Mouse (Mus musculus) stomach, embryonic 15.5 days (tissue): ENCODE data around the gene Tbcb. TPM values are rescaled to one million over a fixed set of nuclear protein-coding genes. Genes with fewer than 3 reads are reported as not detected.
A peak's percentile ranks its signal among the peaks of the same experiment; 100 is the strongest.
"Not testable (repeated sequence)": the region's sequence is repeated elsewhere in the genome, so short reads cannot be mapped to it uniquely, and the experiment has no call there.

ENCODE experiments used
- ATAC-seq: fragments of 200-750 bp; cut with Nextera tagmentation; 2 replicates; pipeline ENCODE4 v1.8.0; 2017; ENCODE audit warnings: low read depth, moderate number of reproducible peaks, moderate TSS enrichment; ENCODE audit not compliant: insufficient read depth, low FRiP score
- H3K27ac ChIP-seq: fragments of 300-500 bp; sonication (generic); 2 replicates; pipeline ENCODE4 v1.5.1; 2015; ENCODE audit warnings: mild to moderate bottlenecking, inconsistent platforms
- H3K27me3 ChIP-seq: fragments of 300-500 bp; sonication (generic); replicated peaks from 2 replicates; pipeline ENCODE4 v1.6.1; 2015; ENCODE audit warnings: inconsistent platforms
- H3K36me3 ChIP-seq: fragments of 300-500 bp; sonication (generic); 2 replicates; pipeline ENCODE4 v1.6.1; 2015; ENCODE audit warnings: inconsistent platforms
- H3K4me1 ChIP-seq: fragments of 300-500 bp; sonication (generic); 2 replicates; pipeline ENCODE4 v1.6.1; 2015; ENCODE audit warnings: inconsistent platforms
- H3K4me2 ChIP-seq: fragments of 300-500 bp; sonication (generic); 2 replicates; pipeline ENCODE4 v1.6.1; 2015; ENCODE audit warnings: mild to moderate bottlenecking, inconsistent platforms
- H3K4me3 ChIP-seq: fragments of 300-500 bp; sonication (generic); replicated peaks from 2 replicates; pipeline ENCODE4 v1.5.1; 2015; ENCODE audit warnings: inconsistent platforms
- H3K9ac ChIP-seq: fragments of 300-500 bp; sonication (generic); 2 replicates; pipeline ENCODE4 v1.6.1; 2015; ENCODE audit warnings: inconsistent platforms
- H3K9me3 ChIP-seq: fragments of 300-500 bp; sonication (generic); 2 replicates; pipeline ENCODE4 v1.6.1; 2016; ENCODE audit warnings: inconsistent platforms
- WGBS: fragments of 180-500 bp; shearing (Covaris S2); methylation state at CpG from one replicate; pipeline ENCODE4 v1.1.7; 2015; 5-methylcytosine and 5-hydroxymethylcytosine counted together
- polyA plus RNA-seq: library from polyadenylated mRNA; unstranded; fragments of >200 nt; fragmentation: Nextera tagmentation; extraction: Ambion mirVana; gene quantifications from 2 replicates; pipeline ENCODE4 v1.2.1, GENCODE M21; 2015

Gene Tbcb
- polyA plus RNA-seq, 1 experiment from 2014 or later = 138 TPM

DNA sequence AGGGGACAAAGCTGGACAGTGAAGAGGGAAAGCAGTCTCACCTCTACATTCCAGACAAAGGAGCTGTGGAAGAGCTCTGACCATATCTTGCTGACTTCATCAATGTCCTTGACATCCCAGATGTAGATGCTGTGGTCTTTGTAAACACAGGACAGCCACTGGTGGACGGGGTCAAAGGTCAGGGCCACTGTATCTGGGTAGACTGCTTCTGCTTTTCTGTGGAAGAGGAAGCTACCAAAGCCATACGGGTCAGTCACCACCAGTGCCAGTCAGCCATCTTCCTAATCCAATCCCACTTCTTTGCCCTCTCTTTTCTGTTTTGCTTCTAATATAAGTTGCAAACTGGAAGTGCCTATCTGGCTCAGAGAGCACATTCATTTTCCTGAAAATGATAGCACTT is 33.0 kb upstream of the Tbcb start:
- H3K4me2 ChIP-seq = no peak overlapping the region
- H3K9me3 ChIP-seq = no peaks in the 10 kb centered on the region
- 79% methylated on average over 2 of the region's 2 CpGs for WGBS
- ATAC-seq = no peak
- no peaks in the 10 kb centered on the region for H3K27me3 ChIP-seq
- peaks cover 9% of the 10 kb centered on the region; the same call in 1 of the 2 replicates for H3K36me3 ChIP-seq
- no peak overlapping the region for H3K9ac ChIP-seq
- H3K4me3 ChIP-seq = no peak overlapping the region
- no peak overlapping the region for H3K27ac ChIP-seq
- H3K4me1 ChIP-seq = no peaks in the 10 kb centered on the region

DNA sequence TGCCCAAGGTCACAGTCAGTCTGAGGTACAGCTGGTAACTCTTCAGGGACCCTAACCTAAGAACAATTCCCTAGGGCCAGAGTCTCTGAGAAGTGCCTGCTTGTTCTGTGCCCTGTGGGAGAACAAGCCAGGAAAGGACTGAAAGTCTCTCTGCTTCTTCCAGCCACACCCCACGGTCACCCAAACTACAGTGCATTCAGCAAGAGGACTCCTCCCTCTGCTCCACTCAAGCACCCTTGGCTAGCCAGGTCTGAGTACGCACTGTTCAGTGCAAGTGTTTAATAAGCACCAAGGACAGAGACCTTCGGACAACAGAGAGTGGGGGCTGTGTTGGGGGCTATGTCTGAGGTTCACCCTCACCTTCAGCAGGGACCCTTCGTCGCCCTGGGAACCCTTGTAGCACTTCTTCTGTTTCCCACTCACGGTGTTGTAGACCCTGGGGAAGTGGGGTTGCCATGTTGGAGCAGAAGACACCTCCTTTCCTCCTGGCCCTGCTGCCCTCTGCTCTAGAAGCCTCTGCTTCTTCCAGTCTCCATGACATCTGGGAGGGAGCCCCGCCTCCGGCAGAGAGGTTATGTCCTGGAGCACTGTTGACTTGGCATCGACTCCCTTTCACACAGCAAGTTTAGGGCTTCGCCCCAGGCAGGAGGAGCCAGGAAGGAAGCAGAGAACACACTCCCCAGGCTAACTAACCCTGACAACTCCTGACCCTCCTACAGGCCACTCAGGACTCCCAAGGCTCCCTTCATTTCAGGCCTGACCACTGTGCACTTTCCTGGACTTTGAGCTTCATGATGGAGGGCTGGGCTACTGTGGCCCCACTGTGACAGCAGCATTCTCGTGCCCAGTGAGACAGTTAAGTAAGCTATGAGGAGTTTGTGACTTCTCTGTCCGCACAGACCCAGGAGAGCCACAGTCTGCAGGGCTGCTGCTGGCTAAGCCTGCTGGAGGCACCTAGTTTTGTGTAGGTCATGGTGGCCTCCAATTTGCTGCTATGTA is 20.2 kb upstream of the Tbcb start:
- no peak overlapping the region for H3K9ac ChIP-seq
- H3K36me3 ChIP-seq = 0 out of 2 replicates have a peak, but pooled peaks cover 4% of the 10 kb centered on the region
- H3K27ac ChIP-seq = no peak overlapping the region
- H3K4me1 ChIP-seq = no peaks in the 10 kb centered on the region
- 0 out of 2 replicates have a peak, but pooled peaks have one; percentile 50 for ATAC-seq
- H3K4me3 ChIP-seq = no peak overlapping the region
- H3K9me3 ChIP-seq = no peaks in the 10 kb centered on the region
- WGBS = 74% methylated on average over 12 of the region's 12 CpGs
- no peak overlapping the region for H3K4me2 ChIP-seq
- H3K27me3 ChIP-seq = no peaks in the 10 kb centered on the region

DNA sequence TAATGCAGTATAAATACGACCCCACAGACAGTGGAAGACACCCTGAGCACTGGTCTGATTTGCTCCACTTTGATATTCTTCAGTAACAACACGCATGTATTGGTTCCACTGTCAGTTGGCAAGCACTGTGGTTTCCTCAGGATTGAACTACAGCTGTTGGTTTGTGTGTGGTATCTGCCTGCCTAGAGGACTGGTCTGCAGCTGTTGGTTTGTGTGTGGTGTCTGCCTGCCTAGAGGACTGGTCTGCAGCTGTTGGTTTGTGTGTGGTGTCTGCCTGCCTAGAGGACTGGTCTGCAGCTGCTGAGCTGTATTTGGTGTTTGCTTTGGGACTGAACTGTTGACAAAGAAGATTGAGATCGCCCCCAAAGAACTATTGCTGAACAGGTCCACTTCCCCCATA is 5.3 kb upstream of the Tbcb start:
- H3K36me3 ChIP-seq = peaks cover 13% of the 10 kb centered on the region
- 84% methylated on average over 3 of the region's 3 CpGs for WGBS
- not testable (repeated sequence) for H3K4me1 ChIP-seq, H3K4me3 ChIP-seq, H3K4me2 ChIP-seq, H3K9me3 ChIP-seq, H3K27ac ChIP-seq, H3K9ac ChIP-seq, H3K27me3 ChIP-seq, ATAC-seq

DNA sequence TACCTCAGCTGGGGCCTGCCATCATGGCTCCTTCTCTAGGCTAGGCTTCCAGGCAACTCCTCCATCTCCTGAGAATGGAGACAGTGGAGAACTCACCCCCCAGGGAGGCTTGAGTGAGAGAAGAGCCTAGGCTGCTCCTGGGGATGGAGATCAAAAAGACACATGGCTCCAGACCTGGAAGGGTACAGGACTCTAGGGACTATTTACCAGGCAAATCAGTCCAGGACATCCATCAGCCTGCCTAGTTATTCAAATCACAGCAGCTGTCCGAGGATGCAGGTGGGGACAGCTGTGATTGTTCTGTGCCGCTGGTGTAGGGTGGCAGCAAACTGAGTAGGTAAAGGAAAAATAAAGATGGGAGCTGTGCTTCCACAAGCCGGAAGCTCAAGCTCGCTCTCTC is 3.6 kb upstream of the Tbcb start, which contains the start of gene Ovol3:
Ovol3 (minus strand) TSS at position 101 of the 400 bp plus-strand sequence.
- H3K27ac ChIP-seq = no peak within 1 kb of the TSS
- ATAC-seq = no peak
- no peaks in the 10 kb centered on the region for H3K27me3 ChIP-seq
- H3K4me1 ChIP-seq = peaks cover 14% of the 10 kb centered on the region
- no peaks in the 10 kb centered on the region for H3K9me3 ChIP-seq
- no peak within 1 kb of the TSS for H3K4me3 ChIP-seq
- no peak within 1 kb of the TSS for H3K4me2 ChIP-seq
- peaks cover 10% of the 10 kb centered on the region for H3K36me3 ChIP-seq
- no peak within 1 kb of the TSS for H3K9ac ChIP-seq
- WGBS = 75% methylated on average over 4 of the region's 4 CpGs

DNA sequence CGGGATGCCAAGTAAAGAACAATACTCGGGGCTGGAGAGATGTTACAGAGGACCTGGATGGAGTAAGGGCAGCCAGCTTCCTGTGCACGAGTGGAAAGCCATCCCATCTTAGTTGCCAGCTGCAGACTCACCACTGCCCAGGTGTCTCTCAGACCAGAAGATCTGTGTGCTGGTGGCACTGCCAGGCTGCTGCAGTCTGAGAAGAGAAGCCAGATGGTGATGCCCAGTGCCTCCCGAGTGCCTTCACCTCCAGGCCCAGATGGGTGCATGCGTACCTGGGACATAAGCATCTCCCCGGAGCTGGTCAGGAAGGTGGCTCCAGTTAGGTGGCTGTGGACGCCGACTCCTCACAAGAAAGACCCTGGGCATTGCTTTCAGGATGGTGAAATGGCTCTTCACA is 3.0 kb upstream of the Tbcb start:
- Histone ChIP-seq H3K27me3 (no peaks in the 10 kb centered on the region), H3K9ac (no peak overlapping the region), H3K9me3 (no peaks in the 10 kb centered on the region), H3K36me3 (peaks cover 10% of the 10 kb centered on the region), H3K4me2 (no peak overlapping the region), H3K4me3 (no peak overlapping the region), H3K4me1 (peaks cover 16% of the 10 kb centered on the region), H3K27ac (no peak overlapping the region)
- 89% methylated on average over 8 of the region's 8 CpGs for WGBS
- no peak for ATAC-seq

DNA sequence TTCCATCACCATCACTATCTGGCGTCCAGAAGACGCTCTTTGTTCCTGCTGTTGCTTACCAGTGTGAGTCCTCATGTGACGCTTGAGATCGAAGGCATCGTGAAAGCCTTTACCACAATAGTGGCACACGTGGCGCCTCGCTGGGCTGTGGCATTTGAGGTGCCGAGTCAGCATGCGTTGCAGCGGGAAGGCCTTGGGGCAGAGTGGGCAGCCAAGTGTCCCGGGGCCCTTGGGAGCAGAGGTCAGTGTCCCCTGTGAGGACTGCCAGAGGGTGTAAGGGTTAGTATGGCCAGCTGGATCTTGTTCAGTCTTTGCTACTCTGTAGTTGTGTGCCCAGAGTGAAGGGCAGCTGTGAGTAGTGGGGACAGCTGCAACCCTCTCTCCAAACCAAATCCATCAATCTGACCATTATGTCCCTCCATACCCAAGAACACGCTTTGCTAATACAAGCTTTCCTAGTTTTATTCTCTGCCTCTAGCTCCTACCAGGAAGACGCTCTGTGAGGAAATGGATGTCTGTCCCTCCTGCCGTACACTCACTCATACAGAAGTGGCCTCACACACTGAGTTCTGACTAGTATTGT is 2.3 kb upstream of the Tbcb start:
- WGBS = 92% methylated on average over 15 of the region's 15 CpGs

DNA sequence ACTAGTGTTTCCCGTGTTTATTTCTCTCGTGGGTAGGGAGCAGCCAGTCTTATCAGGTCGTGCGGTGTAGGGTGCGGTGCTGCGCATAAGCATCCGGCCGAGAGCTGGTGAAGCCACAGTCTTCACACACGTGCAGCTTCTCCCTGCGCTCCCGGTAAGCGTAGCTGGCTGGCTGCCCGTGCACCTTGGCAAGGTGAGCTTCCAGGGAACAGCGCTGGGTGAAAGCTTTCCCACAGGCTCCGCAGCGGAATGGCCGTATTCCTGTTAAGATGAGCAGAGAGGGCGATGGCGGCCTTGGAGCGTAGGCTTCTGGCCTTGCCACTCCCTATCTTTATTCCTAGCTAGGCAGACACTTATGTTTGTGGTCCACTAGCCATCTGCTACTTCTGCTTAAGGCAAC is 1.3 kb upstream of the Tbcb start:
- no peak for ATAC-seq
- peaks cover 16% of the 10 kb centered on the region for H3K4me1 ChIP-seq
- peak overlapping the region; percentile 86 for H3K4me2 ChIP-seq
- WGBS = 88% methylated on average over 20 of the region's 20 CpGs
- no peaks in the 10 kb centered on the region for H3K27me3 ChIP-seq
- no peaks in the 10 kb centered on the region for H3K9me3 ChIP-seq
- no peak overlapping the region for H3K4me3 ChIP-seq
- peaks cover 12% of the 10 kb centered on the region for H3K36me3 ChIP-seq
- no peak overlapping the region for H3K9ac ChIP-seq
- H3K27ac ChIP-seq = no peak overlapping the region

More for the DNA sequence above, 2.3 kb upstream of the Tbcb start:
- Histone ChIP-seq H3K9ac (no peak overlapping the region), H3K9me3 (no peaks in the 10 kb centered on the region), H3K4me2 (no peak overlapping the region), H3K4me1 (peaks cover 16% of the 10 kb centered on the region), H3K4me3 (no peak overlapping the region), H3K27ac (no peak overlapping the region), H3K36me3 (peaks cover 10% of the 10 kb centered on the region), H3K27me3 (no peaks in the 10 kb centered on the region)
- no peak for ATAC-seq

DNA sequence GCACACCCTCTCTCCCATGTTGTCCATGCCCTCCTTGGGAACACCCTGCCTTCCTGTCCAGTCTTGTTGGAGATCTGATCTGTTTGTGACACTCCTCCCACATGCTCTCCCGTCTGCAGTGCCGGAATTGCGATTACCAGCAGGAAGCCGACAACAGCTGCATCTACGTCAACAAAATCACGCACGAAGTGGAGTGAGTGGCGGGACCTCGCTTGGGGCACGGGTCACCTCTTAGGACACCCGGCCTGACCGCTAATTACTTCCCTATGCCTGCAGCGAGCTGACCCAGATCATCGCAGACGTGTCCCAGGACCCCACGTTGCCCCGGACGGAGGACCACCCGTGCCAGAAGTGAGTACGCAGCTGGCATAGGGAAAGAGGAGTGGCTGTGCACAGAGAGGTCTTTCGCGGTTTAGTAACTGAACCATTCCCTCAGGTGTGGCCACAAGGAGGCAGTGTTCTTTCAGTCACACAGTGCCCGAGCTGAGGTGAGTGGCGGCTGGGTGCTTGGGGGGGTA is 618 bp upstream of the Tbcb start:
- peak; percentile 3; the same call in 1 of the 2 replicates for ATAC-seq

DNA sequence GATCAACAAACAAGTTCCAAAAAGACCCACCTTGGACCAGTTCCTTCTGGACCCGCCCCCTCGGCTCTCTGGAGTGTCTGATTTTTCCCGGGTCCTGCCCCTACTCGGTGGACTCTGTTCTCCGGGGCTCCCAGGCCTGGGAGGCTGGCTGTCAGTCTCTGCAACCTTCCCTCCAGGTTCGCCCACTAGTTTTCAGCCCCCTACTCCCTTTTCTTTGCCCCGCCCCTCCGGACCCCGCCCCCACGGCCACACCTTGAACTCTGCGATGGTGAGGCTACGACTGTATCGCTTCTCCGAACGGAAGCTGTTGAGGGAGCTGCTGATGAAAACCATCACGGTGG is 774 bp downstream of the Tbcb start:
- ATAC-seq = no peak; the same call in none of the 2 replicates
- H3K27ac ChIP-seq = peak overlapping the region; percentile 7; the same call in 1 of the 2 replicates
- H3K4me2 ChIP-seq = peak overlapping the region; percentile 81
- 1% methylated on average over 16 of the region's 16 CpGs for WGBS
- H3K4me3 ChIP-seq = peak overlapping the region; percentile 55
- H3K36me3 ChIP-seq = peaks cover 14% of the 10 kb centered on the region
- H3K9me3 ChIP-seq = no peaks in the 10 kb centered on the region
- peak overlapping the region; percentile 37 for H3K9ac ChIP-seq
- H3K4me1 ChIP-seq = peaks cover 16% of the 10 kb centered on the region
- H3K27me3 ChIP-seq = no peaks in the 10 kb centered on the region

More for the DNA sequence above, 618 bp upstream of the Tbcb start:
- WGBS = 4% methylated on average over 24 of the region's 24 CpGs
- peak overlapping the region; percentile 86 for H3K4me2 ChIP-seq
- no peaks in the 10 kb centered on the region for H3K27me3 ChIP-seq
- peak overlapping the region; percentile 97 for H3K27ac ChIP-seq
- no peaks in the 10 kb centered on the region for H3K9me3 ChIP-seq
- peak overlapping the region; percentile 51 for H3K9ac ChIP-seq
- H3K4me1 ChIP-seq = peaks cover 16% of the 10 kb centered on the region
- peaks cover 12% of the 10 kb centered on the region for H3K36me3 ChIP-seq
- peak overlapping the region; percentile 55 for H3K4me3 ChIP-seq

DNA sequence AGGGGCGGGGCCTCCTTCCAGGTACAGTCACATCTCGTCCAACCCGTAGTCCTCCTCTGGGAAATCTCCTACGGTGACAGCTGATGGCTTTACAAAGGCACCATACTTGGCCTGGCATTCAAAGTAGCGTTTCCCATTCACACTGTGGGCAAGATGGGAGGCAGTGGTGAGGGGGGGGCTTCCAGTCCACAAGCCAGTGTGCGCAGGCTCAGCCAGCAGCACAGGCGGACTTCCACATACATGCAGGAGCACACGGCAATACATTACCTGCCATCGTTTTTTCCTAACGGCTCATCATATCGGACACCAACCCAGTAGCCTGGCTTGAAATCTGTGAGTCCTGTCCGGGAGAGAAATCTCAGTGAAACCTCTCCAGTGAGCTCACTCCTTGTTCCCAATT is 7.9 kb downstream of the Tbcb start:
- Histone ChIP-seq H3K4me3 (no peak overlapping the region), H3K36me3 (peaks cover 22% of the 10 kb centered on the region), H3K4me2 (no peak overlapping the region), H3K9me3 (no peaks in the 10 kb centered on the region), H3K27ac (no peak overlapping the region), H3K9ac (no peak overlapping the region), H3K4me1 (peaks cover 5% of the 10 kb centered on the region; the same call in 1 of the 2 replicates), H3K27me3 (no peaks in the 10 kb centered on the region)
- ATAC-seq = no peak
- 90% methylated on average over 12 of the region's 12 CpGs for WGBS

DNA sequence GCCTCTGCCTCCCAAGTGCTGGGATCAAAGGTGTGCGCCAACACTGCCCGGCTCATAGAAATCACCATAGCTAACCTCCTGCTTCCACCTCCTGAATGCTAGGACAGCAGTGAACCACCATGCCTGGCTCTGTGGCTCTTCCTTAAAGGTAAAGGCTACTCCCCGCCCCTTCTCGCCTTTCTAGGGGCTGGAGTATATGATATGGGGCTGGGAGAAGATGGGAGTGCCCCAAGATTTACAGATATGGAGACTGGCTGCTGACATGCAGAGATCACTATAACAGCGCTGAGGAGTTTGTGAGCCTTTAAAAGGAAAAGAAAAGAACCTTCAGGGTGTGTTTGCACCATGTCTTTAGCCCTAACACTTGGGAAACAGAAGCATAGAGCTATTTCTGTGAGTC is 9.9 kb downstream of the Tbcb start:
- no peak overlapping the region for H3K4me2 ChIP-seq
- H3K9ac ChIP-seq = no peak overlapping the region
- H3K4me3 ChIP-seq = no peak overlapping the region
- no peaks in the 10 kb centered on the region for H3K9me3 ChIP-seq
- H3K4me1 ChIP-seq = peaks cover 9% of the 10 kb centered on the region; the same call in 1 of the 2 replicates
- no peak overlapping the region for H3K27ac ChIP-seq
- 94% methylated on average over 5 of the region's 5 CpGs for WGBS
- ATAC-seq = no peak
- H3K27me3 ChIP-seq = no peaks in the 10 kb centered on the region
- peaks cover 20% of the 10 kb centered on the region for H3K36me3 ChIP-seq

DNA sequence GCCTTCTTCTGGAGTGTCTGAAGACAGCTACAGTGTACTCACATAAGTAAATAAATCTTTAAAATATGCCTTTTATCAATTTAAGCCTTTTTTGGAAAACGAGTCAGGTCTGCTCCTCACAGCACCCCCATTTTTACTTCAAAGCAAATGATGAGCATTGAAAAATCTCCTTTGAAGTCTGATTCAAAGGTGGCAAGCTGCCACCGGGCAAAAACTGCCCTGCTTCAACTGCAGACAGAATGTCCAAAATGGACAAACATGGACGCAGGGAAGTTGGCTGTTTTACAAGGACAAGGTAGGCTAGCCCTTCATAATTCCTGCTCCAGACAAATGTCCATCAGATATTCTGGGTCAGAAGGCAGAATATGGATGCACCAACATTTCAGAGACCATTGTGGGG is 10.6 kb downstream of the Tbcb start:
- ATAC-seq = no peak
- Histone ChIP-seq H3K27ac (no peak overlapping the region), H3K9me3 (no peaks in the 10 kb centered on the region), H3K4me1 (peaks cover 9% of the 10 kb centered on the region; the same call in 1 of the 2 replicates), H3K27me3 (no peaks in the 10 kb centered on the region), H3K9ac (no peak overlapping the region), H3K36me3 (peaks cover 20% of the 10 kb centered on the region), H3K4me2 (no peak overlapping the region), H3K4me3 (no peak overlapping the region)
- 78% methylated on average over 3 of the region's 3 CpGs for WGBS
